23 mouse cellular contexts compared by ENCODE assay signal in the genomic region with DNA sequence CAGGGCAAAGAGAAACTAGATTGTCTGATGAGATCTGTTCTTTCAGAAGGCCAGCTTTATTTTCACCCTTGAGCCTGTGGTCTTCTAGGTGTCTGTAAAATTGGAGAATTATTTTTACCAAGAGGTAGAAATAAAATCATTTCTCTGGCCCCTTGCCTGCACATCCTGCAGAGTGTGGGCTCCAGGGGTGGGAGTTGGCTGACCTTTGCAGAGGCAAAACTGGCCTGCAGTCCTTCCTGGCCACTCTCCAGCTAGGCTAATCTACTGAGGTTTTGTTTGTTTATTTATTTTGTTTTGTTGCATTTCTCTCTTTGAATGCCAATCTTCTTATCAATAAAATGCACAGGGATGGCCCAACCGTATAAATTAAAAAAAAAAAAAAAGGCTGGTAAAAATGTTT.
DNase-seq lines count a peak whose midpoint lies in the region; ATAC-seq lines count a peak whose summit lies in the region.
"Had no signal": no experiment of that assay in that cellular context is flagged by ENCODE, and none has a peak within 500 bp of the region (broad histone marks: within the 10 kb centered on the region; RNA-seq: fewer than 3 reads in every experiment).

No protein-coding gene starts in this region.

- H3K9ac ChIP-seq in heart, embryonic 13.5 days: no peak overlapping the region
- no peak overlapping the region for H3K9ac ChIP-seq in heart, embryonic 11.5 days (ENCODE audit: low read depth, low read length)
- no peak overlapping the region for H3K9ac ChIP-seq in kidney, embryonic 14.5 days (ENCODE audit: low read depth, low read length)
- H3K9ac ChIP-seq: embryonic facial prominence, embryonic 12.5 days; forebrain, embryonic 12.5 days; limb, embryonic 13.5 days; liver, embryonic 13.5 days; neural tube, embryonic 13.5 days had no signal

- H3K36me3 ChIP-seq in heart, embryonic 13.5 days: no peaks in the 10 kb centered on the region
- H3K36me3 ChIP-seq in heart, embryonic 11.5 days (ENCODE audit: control insufficient read depth, insufficient read depth, low read length): no peaks in the 10 kb centered on the region
- H3K36me3 ChIP-seq in kidney, embryonic 14.5 days (ENCODE audit: control insufficient read depth, insufficient read depth, low read length): no peaks in the 10 kb centered on the region
- H3K36me3 ChIP-seq: embryonic facial prominence, embryonic 12.5 days; forebrain, embryonic 12.5 days; limb, embryonic 13.5 days; liver, embryonic 13.5 days; neural tube, embryonic 13.5 days had no signal

- H3K27ac ChIP-seq in heart, embryonic 13.5 days (replicated peaks): 0 out of 2 replicates have a peak overlapping the region, but pooled peaks have one; percentile 9
- no peak overlapping the region for H3K27ac ChIP-seq in heart, embryonic 11.5 days (ENCODE audit: low read depth, low read length)
- no peak overlapping the region for H3K27ac ChIP-seq in kidney, embryonic 14.5 days (ENCODE audit: low read depth, low read length)
- H3K27ac ChIP-seq: embryonic facial prominence, embryonic 12.5 days; forebrain, embryonic 12.5 days; limb, embryonic 13.5 days; liver, embryonic 13.5 days; neural tube, embryonic 13.5 days had no signal

- no peaks in the 10 kb centered on the region for H3K9me3 ChIP-seq in heart, embryonic 13.5 days
- H3K9me3 ChIP-seq in heart, embryonic 11.5 days (replicated peaks; ENCODE audit: control insufficient read depth, low read length): no peaks in the 10 kb centered on the region
- H3K9me3 ChIP-seq in kidney, embryonic 14.5 days (ENCODE audit: control insufficient read depth, low read length): no peaks in the 10 kb centered on the region
- H3K9me3 ChIP-seq: embryonic facial prominence, embryonic 12.5 days; limb, embryonic 13.5 days; liver, embryonic 13.5 days had no signal

- peak; percentile 28 for DNase-seq in cerebellum, adult 11-12 months
- DNase-seq in cerebellum, adult 11 months: no peak
- DNase-seq in kidney, postnatal 36 days: peak; percentile 22 to 53
- DNase-seq in cerebellum, postnatal 10 days: peak; percentile 56 to 58
- no peak for DNase-seq in gastrocnemius, adult 18-20 months (ENCODE audit: low spot score)
- DNase-seq: gastrocnemius, postnatal 36 days; liver, embryonic 13.5 days; lung, adult 2 months; lung, postnatal 36 days; retina, postnatal 1 day; right cerebral cortex, postnatal 25 days; spleen, adult 18-20 months had no signal

- H3K27me3 ChIP-seq in heart, embryonic 13.5 days (replicated peaks): no peaks in the 10 kb centered on the region
- H3K27me3 ChIP-seq in heart, embryonic 11.5 days (ENCODE audit: control insufficient read depth, insufficient read depth, low read length): no peaks in the 10 kb centered on the region
- no peaks in the 10 kb centered on the region for H3K27me3 ChIP-seq in kidney, embryonic 14.5 days (ENCODE audit: control insufficient read depth, insufficient read depth, low read length)
- H3K27me3 ChIP-seq: embryonic facial prominence, embryonic 12.5 days; limb, embryonic 13.5 days; neural tube, embryonic 13.5 days had no signal

- H3K4me1 ChIP-seq in heart, embryonic 13.5 days: peaks cover 45% of the 10 kb centered on the region
- H3K4me1 ChIP-seq in heart, embryonic 11.5 days (ENCODE audit: control insufficient read depth, insufficient read depth, low read length): peaks cover 4% of the 10 kb centered on the region; the same call in 1 of the 2 replicates
- no peaks in the 10 kb centered on the region for H3K4me1 ChIP-seq in kidney, embryonic 14.5 days (ENCODE audit: control insufficient read depth, insufficient read depth, low read length)
- H3K4me1 ChIP-seq: embryonic facial prominence, embryonic 12.5 days; limb, embryonic 13.5 days had no signal

- H3K4me3 ChIP-seq in heart, embryonic 13.5 days: no peak overlapping the region
- no peak overlapping the region for H3K4me3 ChIP-seq in heart, embryonic 11.5 days (ENCODE audit: low read depth, low read length)
- H3K4me3 ChIP-seq in kidney, embryonic 14.5 days (ENCODE audit: low read length): no peak overlapping the region
- H3K4me3 ChIP-seq: embryonic facial prominence, embryonic 12.5 days; forebrain, embryonic 12.5 days; limb, embryonic 13.5 days; liver, embryonic 13.5 days; myocyte; neural tube, embryonic 13.5 days had no signal

- WGBS in heart, embryonic 13.5 days: 54% methylated on average over 1 of the region's 1 CpGs
- 47% methylated on average over 1 of the region's 1 CpGs for WGBS in heart, embryonic 11.5 days (ENCODE audit: insufficient replicate concordance)
- WGBS in kidney, embryonic 14.5 days: 70% methylated on average over 1 of the region's 1 CpGs

- no peak for ATAC-seq in heart, embryonic 13.5 days (ENCODE audit: extremely low read depth, insufficient number of reproducible peaks, low FRiP score, low TSS enrichment)
- ATAC-seq in heart, embryonic 11.5 days (replicated peaks; ENCODE audit: insufficient number of reproducible peaks, low FRiP score, low TSS enrichment): no peak
- no peak for ATAC-seq in kidney, embryonic 14.5 days (ENCODE audit: low FRiP score, low TSS enrichment)
- ATAC-seq: CD4-positive, CD25-positive, alpha-beta regulatory T cell, adult 4 months; intestine, postnatal 0 days; midbrain, embryonic 16.5 days had no signal

- no peak overlapping the region for H3K4me2 ChIP-seq in heart, embryonic 13.5 days
- H3K4me2 ChIP-seq in heart, embryonic 11.5 days: no peak overlapping the region
- H3K4me2 ChIP-seq in kidney, embryonic 14.5 days (replicated peaks; ENCODE audit: low read depth, low read length): no peak overlapping the region
- H3K4me2 ChIP-seq: embryonic facial prominence, embryonic 12.5 days; forebrain, embryonic 12.5 days; limb, embryonic 13.5 days; liver, embryonic 13.5 days; neural tube, embryonic 13.5 days had no signal

Comparison
In these comparisons a context has a peak if more than half of its experiments do, and no peak if none do; other contexts are left out.
1. DNase-seq: peak in cerebellum, adult 11-12 months (single experiment), kidney, postnatal 36 days (2 of 2) and cerebellum, postnatal 10 days (2 of 2); none in cerebellum, adult 11 months (single experiment) and gastrocnemius, adult 18-20 months (single experiment).